Mouse (Mus musculus) stomach, embryonic 14.5 days (tissue): ENCODE results near the gene Gm10944. TPM values are rescaled to one million over a fixed set of nuclear protein-coding genes. Genes with fewer than 3 reads are reported as not detected.
A peak's percentile ranks its signal among the peaks of the same experiment; 100 is the strongest.

Source experiments
- ATAC-seq: fragments of 200-750 bp; cut with Nextera tagmentation; 2 replicates; pipeline ENCODE4 v1.8.0; 2017; ENCODE audit warnings: low read depth, moderate TSS enrichment; ENCODE audit not compliant: insufficient number of reproducible peaks, insufficient read depth, low FRiP score
- H3K27ac ChIP-seq: fragments of 300-500 bp; sonication (generic); 2 replicates; pipeline ENCODE4 v1.5.1; 2014; ENCODE audit warnings: mild to moderate bottlenecking, low read length, moderate library complexity, mixed read lengths
- H3K27me3 ChIP-seq: fragments of 300-500 bp; sonication (generic); 2 replicates; pipeline ENCODE4 v1.6.1; 2014; ENCODE audit warnings: low read length, control low read depth, mixed read lengths; ENCODE audit not compliant: control insufficient read depth, insufficient read depth
- H3K36me3 ChIP-seq: fragments of 300-500 bp; sonication (generic); 2 replicates; pipeline ENCODE4 v1.6.1; 2014; ENCODE audit warnings: mild to moderate bottlenecking, control low read depth, low read length, moderate library complexity, mixed read lengths; ENCODE audit not compliant: control insufficient read depth, insufficient read depth
- H3K4me1 ChIP-seq: fragments of 300-500 bp; sonication (generic); 2 replicates; pipeline ENCODE4 v1.6.1; 2014; ENCODE audit warnings: low read length, control low read depth, mixed read lengths; ENCODE audit not compliant: control insufficient read depth, insufficient read depth
- H3K4me2 ChIP-seq: fragments of 300-500 bp; sonication (generic); replicated peaks from 2 replicates; pipeline ENCODE4 v1.6.1; 2014; ENCODE audit warnings: low read depth, low read length, control low read depth
- H3K4me3 ChIP-seq: fragments of 300-500 bp; sonication (generic); 2 replicates; pipeline ENCODE4 v1.5.1; 2014; ENCODE audit warnings: low read depth, low read length, control low read depth
- H3K9ac ChIP-seq: fragments of 300-500 bp; sonication (generic); replicated peaks from 2 replicates; pipeline ENCODE4 v1.6.1; 2014; ENCODE audit warnings: low read depth, mild to moderate bottlenecking, control low read depth, low read length, moderate library complexity, mixed read lengths
- H3K9me3 ChIP-seq: fragments of 300-500 bp; sonication (generic); 2 replicates; pipeline ENCODE4 v1.6.1; 2016; ENCODE audit warnings: low read depth, low read length, control low read depth; ENCODE audit not compliant: control insufficient read depth
- WGBS: fragments of 180-500 bp; shearing (Covaris S2); extraction: QIAGEN DNeasy Blood & Tissue Kit; methylation state at CpG from one replicate; pipeline ENCODE4 v1.1.7; 2014; 5-methylcytosine and 5-hydroxymethylcytosine counted together
- polyA plus RNA-seq: library from polyadenylated mRNA; unstranded; fragments of >200 nt; fragmentation: Nextera tagmentation; extraction: Ambion mirVana; gene quantifications from 2 replicates; pipeline ENCODE4 v1.2.1, GENCODE M21; 2014

Gene Gm10944
- not detected in 2 replicates for polyA plus RNA-seq

DNA sequence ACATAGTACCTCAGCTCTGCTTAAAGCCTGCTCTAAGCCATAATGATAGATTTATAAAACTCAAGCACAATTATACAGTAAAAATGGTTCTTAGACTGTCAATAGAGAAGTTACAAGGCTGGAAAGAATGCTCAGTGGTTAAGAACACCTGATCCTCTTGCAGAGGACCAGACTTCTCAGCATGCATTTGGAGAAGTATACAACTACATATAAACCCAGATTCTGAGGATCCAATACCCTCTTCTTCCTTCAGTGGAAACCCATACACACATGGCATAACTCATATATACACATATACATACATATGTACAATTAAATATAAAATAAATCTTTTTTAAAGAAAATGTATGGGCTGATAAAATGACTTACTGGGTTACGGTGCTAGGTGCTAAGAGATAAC is at the start of gene Gm10944:
Gene Gm10944 (plus strand): TSS at position 301 of the 400 bp plus-strand sequence.
- no peak within 1 kb of the TSS for H3K4me2 ChIP-seq
- H3K9ac ChIP-seq, result no peak within 1 kb of the TSS
- no peaks in the 10 kb centered on the region for H3K9me3 ChIP-seq
- H3K27ac ChIP-seq, result no peak within 1 kb of the TSS
- no peak for ATAC-seq
- no peak within 1 kb of the TSS for H3K4me3 ChIP-seq
- no peaks in the 10 kb centered on the region for H3K36me3 ChIP-seq
- no peaks in the 10 kb centered on the region for H3K27me3 ChIP-seq
- 96% methylated on average over 1 of the region's 1 CpGs for WGBS
- no peaks in the 10 kb centered on the region for H3K4me1 ChIP-seq

- no peak overlapping the region for H3K4me2 ChIP-seq
- ATAC-seq, result no peak
- H3K27ac ChIP-seq, result no peak overlapping the region
Measured at GRCm38 (mm10) chr10:10655991-10656390, 25.2 kb upstream of the Gm10944 start.

DNA sequence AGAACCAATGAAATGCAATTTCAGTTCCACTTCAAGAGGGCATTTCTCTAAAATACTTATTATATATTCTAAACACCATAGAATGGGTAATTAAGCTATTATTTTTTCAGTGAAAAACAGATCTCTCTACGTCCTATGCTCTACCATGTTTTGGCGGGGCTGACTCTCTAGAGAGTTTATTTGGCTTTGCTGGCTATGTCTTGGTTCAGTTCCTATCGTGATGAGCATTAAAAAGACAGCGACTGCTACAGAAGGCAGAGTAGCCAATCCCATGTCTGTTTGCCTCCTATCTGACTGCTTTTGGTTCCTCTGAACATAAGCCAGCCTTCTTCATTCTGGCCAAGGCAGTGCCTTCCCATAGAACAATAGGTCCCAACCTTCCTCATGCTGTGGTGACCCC is 24.5 kb upstream of the Gm10944 start:
- Histone ChIP-seq H3K4me2 (no peak overlapping the region), H3K4me1 (no peaks in the 10 kb centered on the region), H3K27me3 (no peaks in the 10 kb centered on the region), H3K9me3 (no peaks in the 10 kb centered on the region), H3K4me3 (no peak overlapping the region), H3K27ac (no peak overlapping the region), H3K36me3 (no peaks in the 10 kb centered on the region), H3K9ac (no peak overlapping the region)
- 87% methylated on average over 4 of the region's 4 CpGs for WGBS
- no peak for ATAC-seq

More at GRCm38 (mm10) chr10:10655991-10656390, 25.2 kb upstream of the Gm10944 start:
- Histone ChIP-seq H3K36me3 (no peaks in the 10 kb centered on the region), H3K9ac (no peak overlapping the region), H3K27me3 (no peaks in the 10 kb centered on the region), H3K4me3 (no peak overlapping the region), H3K4me1 (no peaks in the 10 kb centered on the region), H3K9me3 (no peaks in the 10 kb centered on the region)

DNA sequence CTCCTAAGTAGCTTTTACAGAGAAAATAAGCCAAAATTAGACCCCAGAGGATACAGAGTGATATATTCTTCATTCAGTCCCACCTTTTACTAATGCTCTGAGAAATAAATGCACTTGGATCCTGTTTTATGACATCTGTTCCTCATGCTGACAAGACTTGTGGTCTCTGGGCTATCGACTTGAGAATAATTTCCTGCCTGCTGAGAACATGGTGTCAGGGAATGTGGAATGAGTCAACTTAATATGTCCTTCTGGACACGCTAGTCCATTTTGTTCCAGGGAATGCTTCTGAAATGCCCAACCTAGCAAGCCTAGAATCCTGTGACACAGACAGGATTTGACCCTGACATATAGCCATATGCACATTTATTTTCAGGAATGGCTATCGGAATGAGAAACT is 22.0 kb upstream of the Gm10944 start:
- Histone ChIP-seq H3K36me3 (no peaks in the 10 kb centered on the region), H3K27me3 (no peaks in the 10 kb centered on the region), H3K4me3 (no peak overlapping the region), H3K27ac (no peak overlapping the region), H3K9me3 (no peaks in the 10 kb centered on the region), H3K9ac (no peak overlapping the region), H3K4me2 (no peak overlapping the region), H3K4me1 (no peaks in the 10 kb centered on the region)
- no peak for ATAC-seq
- WGBS, result 82% methylated on average over 3 of the region's 3 CpGs

DNA sequence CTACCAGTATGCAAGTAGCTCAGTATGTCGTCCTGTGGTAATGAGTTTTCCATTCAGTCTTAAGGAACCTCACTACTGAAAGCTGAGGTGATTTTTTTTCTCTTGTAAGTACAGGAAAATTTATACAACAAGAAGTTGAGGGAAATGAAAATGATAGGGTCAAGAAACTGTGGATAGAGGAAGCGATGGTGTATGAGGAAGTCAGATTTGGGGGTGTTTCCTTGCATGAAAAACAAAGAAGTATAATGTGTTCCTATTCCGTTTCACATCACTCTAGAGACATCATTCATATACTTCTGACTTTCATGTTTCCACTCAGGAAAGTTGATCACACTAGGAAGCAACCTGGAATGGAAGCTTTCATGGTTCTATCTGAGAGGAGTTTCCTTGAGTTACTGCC is 21.2 kb upstream of the Gm10944 start:
- no peak overlapping the region for H3K4me3 ChIP-seq
- H3K27ac ChIP-seq, result no peak overlapping the region
- no peaks in the 10 kb centered on the region for H3K36me3 ChIP-seq
- no peak for ATAC-seq
- 73% methylated on average over 3 of the region's 3 CpGs for WGBS
- no peaks in the 10 kb centered on the region for H3K4me1 ChIP-seq
- H3K9ac ChIP-seq, result no peak overlapping the region
- H3K9me3 ChIP-seq, result no peaks in the 10 kb centered on the region
- H3K27me3 ChIP-seq, result no peaks in the 10 kb centered on the region
- no peak overlapping the region for H3K4me2 ChIP-seq

GRCm38 (mm10) chr10:10688907-10689667 is 7.9 kb downstream of the Gm10944 start:
- H3K9me3 ChIP-seq, result no peaks in the 10 kb centered on the region
- H3K4me3 ChIP-seq, result peak overlapping the region; percentile 35
- 0 out of 2 replicates have a peak, but pooled peaks have one; percentile 33 for ATAC-seq
- H3K4me2 ChIP-seq, result peak overlapping the region; percentile 79
- H3K27me3 ChIP-seq, result no peaks in the 10 kb centered on the region
- H3K36me3 ChIP-seq, result no peaks in the 10 kb centered on the region
- H3K9ac ChIP-seq, result no peak overlapping the region
- H3K27ac ChIP-seq, result no peak overlapping the region
- 1% methylated on average over 35 of the region's 35 CpGs for WGBS
- H3K4me1 ChIP-seq, result no peaks in the 10 kb centered on the region

GRCm38 (mm10) chr10:10689668-10690223 is 8.6 kb downstream of the Gm10944 start:
- H3K4me3 ChIP-seq, result peak overlapping the region; percentile 35
- no peaks in the 10 kb centered on the region for H3K9me3 ChIP-seq
- no peaks in the 10 kb centered on the region for H3K27me3 ChIP-seq
- no peaks in the 10 kb centered on the region for H3K4me1 ChIP-seq
- peak overlapping the region; percentile 79 for H3K4me2 ChIP-seq
- H3K27ac ChIP-seq, result no peak overlapping the region
- H3K36me3 ChIP-seq, result no peaks in the 10 kb centered on the region
- no peak overlapping the region for H3K9ac ChIP-seq
- 23% methylated on average over 11 of the region's 11 CpGs for WGBS
- no peak for ATAC-seq

DNA sequence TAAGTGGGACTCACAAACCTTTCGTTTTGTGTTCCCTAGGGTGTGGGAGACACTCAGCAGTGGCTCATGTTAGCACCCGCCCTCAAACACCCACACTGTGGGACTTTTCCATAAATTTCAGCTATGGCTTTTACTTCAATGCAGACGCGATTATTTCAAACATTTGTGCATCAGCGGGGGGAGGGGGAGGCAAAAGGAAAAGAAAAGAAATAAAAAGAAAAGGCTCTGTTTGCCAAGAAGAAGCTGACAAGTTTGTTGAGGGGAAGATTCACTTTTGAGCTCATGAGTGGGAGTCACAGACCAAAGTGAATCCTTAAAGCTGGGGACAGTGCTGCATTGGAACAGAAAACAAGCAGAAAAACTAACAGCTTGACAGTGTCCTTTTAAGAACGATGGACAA is 16.3 kb downstream of the Gm10944 start:
- Histone ChIP-seq H3K27me3 (no peaks in the 10 kb centered on the region), H3K4me2 (no peak overlapping the region), H3K4me3 (no peak overlapping the region), H3K4me1 (no peaks in the 10 kb centered on the region), H3K36me3 (no peaks in the 10 kb centered on the region), H3K27ac (no peak overlapping the region), H3K9me3 (no peaks in the 10 kb centered on the region), H3K9ac (no peak overlapping the region)
- whole genome bisulfite sequencing, result 74% methylated on average over 6 of the region's 6 CpGs
- no peak for ATAC-seq
